In genomic region chr6:142701652-142702637, GRCm38 (mm10) we compare ENCODE assay signal across 8 mouse cellular contexts. TPM values are rescaled to one million over a fixed set of nuclear protein-coding genes. Genes with fewer than 3 reads are reported as not detected.
DNase-seq lines count a peak whose midpoint lies in the region; ATAC-seq and TF ChIP-seq lines count a peak whose summit lies in the region.

Abcc9 (minus strand) TSS chr6:142702315.

- H3K27me3 ChIP-seq in kidney, adult 2 months (replicated peaks; ENCODE audit: control insufficient read depth, insufficient read depth, low read length): no peaks in the 10 kb centered on the region
- H3K27me3 ChIP-seq in embryonic facial prominence, embryonic 14.5 days (replicated peaks; ENCODE audit: control insufficient read depth, insufficient read depth, low read length): no peaks in the 10 kb centered on the region
- H3K27me3 ChIP-seq in heart, embryonic 12.5 days (replicated peaks): no peaks in the 10 kb centered on the region
- H3K27me3 ChIP-seq in midbrain, embryonic 13.5 days: peaks cover 9% of the 10 kb centered on the region; the same call in 1 of the 2 replicates

- DNase-seq in kidney, adult 2 months: no peak
- no peak for DNase-seq in kidney, adult 9 months
- DNase-seq in embryonic facial prominence, embryonic 14.5 days (ENCODE audit: low spot score): peak; percentile 59
- DNase-seq in kidney, postnatal 10 days: peak; percentile 55
- DNase-seq in B cell, adult 2 months: no peak
- no peak for DNase-seq in yolk sac, embryonic 10.5 days (ENCODE audit: low spot score)

- no peaks in the 10 kb centered on the region for H3K4me1 ChIP-seq in kidney, adult 2 months (ENCODE audit: control insufficient read depth, insufficient read depth, low read length)
- peaks cover 12% of the 10 kb centered on the region; the same call in 1 of the 2 replicates for H3K4me1 ChIP-seq in embryonic facial prominence, embryonic 14.5 days (ENCODE audit: control insufficient read depth, insufficient read depth, low read length)
- peaks cover 43% of the 10 kb centered on the region for H3K4me1 ChIP-seq in heart, embryonic 12.5 days (replicated peaks)
- H3K4me1 ChIP-seq in midbrain, embryonic 13.5 days (replicated peaks): peaks cover 9% of the 10 kb centered on the region

- no peak for TF ChIP-seq POLR2A in kidney, adult 2 months (IDR thresholded peaks at IDR 0.05; ENCODE audit: low read depth, low read length)

- no peak for TF ChIP-seq CTCF in kidney, adult 2 months (conservative IDR thresholded peaks at IDR 0.05; ENCODE audit: insufficient read depth, insufficient read length, low read depth, low read length)

- ATAC-seq in embryonic facial prominence, embryonic 14.5 days (ENCODE audit: low read depth): peak; percentile 73
- peak; percentile 78 for ATAC-seq in heart, embryonic 12.5 days (ENCODE audit: insufficient number of reproducible peaks, low FRiP score)
- peak; percentile 67 for ATAC-seq in midbrain, embryonic 13.5 days

- H3K4me2 ChIP-seq in embryonic facial prominence, embryonic 14.5 days (ENCODE audit: low read depth, low read length): peak within 1 kb of the TSS; percentile 88
- peak within 1 kb of the TSS; percentile 79 for H3K4me2 ChIP-seq in heart, embryonic 12.5 days
- peak within 1 kb of the TSS; percentile 82 for H3K4me2 ChIP-seq in midbrain, embryonic 13.5 days (replicated peaks)

- H3K9me3 ChIP-seq in embryonic facial prominence, embryonic 14.5 days (ENCODE audit: control insufficient read depth, low read length): no peaks in the 10 kb centered on the region
- no peaks in the 10 kb centered on the region for H3K9me3 ChIP-seq in heart, embryonic 12.5 days (replicated peaks)
- H3K9me3 ChIP-seq in midbrain, embryonic 13.5 days: no peaks in the 10 kb centered on the region

- peak within 1 kb of the TSS; percentile 62 for H3K9ac ChIP-seq in embryonic facial prominence, embryonic 14.5 days (ENCODE audit: low read depth, low read length)
- H3K9ac ChIP-seq in heart, embryonic 12.5 days: peak within 1 kb of the TSS; percentile 80
- H3K9ac ChIP-seq in midbrain, embryonic 13.5 days (replicated peaks): peak within 1 kb of the TSS; percentile 63

- peak within 1 kb of the TSS; percentile 50 for H3K4me3 ChIP-seq in kidney, adult 2 months (ENCODE audit: insufficient read depth, low read depth, low read length)
- peak within 1 kb of the TSS; percentile 48 for H3K4me3 ChIP-seq in embryonic facial prominence, embryonic 14.5 days (ENCODE audit: low read depth, low read length)
- H3K4me3 ChIP-seq in heart, embryonic 12.5 days: peak within 1 kb of the TSS; percentile 58
- peak within 1 kb of the TSS; percentile 38 for H3K4me3 ChIP-seq in midbrain, embryonic 13.5 days (replicated peaks)

- no peaks in the 10 kb centered on the region for H3K36me3 ChIP-seq in kidney, adult 2 months (ENCODE audit: control insufficient read depth, insufficient read depth, low read length)
- H3K36me3 ChIP-seq in embryonic facial prominence, embryonic 14.5 days (ENCODE audit: control insufficient read depth, insufficient read depth, low read length): no peaks in the 10 kb centered on the region
- H3K36me3 ChIP-seq in heart, embryonic 12.5 days: peaks cover 6% of the 10 kb centered on the region
- no peaks in the 10 kb centered on the region for H3K36me3 ChIP-seq in midbrain, embryonic 13.5 days

- no peak within 1 kb of the TSS for H3K27ac ChIP-seq in kidney, adult 2 months (ENCODE audit: insufficient read depth, low read depth, low read length)
- peak within 1 kb of the TSS; percentile 46 for H3K27ac ChIP-seq in embryonic facial prominence, embryonic 14.5 days (replicated peaks; ENCODE audit: low read depth, low read length)
- H3K27ac ChIP-seq in heart, embryonic 12.5 days (ENCODE audit: poor library complexity, severe bottlenecking): peak within 1 kb of the TSS; percentile 88
- no peak within 1 kb of the TSS for H3K27ac ChIP-seq in midbrain, embryonic 13.5 days

- WGBS in kidney, adult 2 months: 11% methylated on average over 36 of the region's 36 CpGs
- WGBS in embryonic facial prominence, embryonic 14.5 days: 8% methylated on average over 32 of the region's 36 CpGs
- WGBS in heart, embryonic 12.5 days: 7% methylated on average over 36 of the region's 36 CpGs
- 8% methylated on average over 36 of the region's 36 CpGs for WGBS in midbrain, embryonic 13.5 days

RNA-seq across cellular contexts. Expression of gene Abcc9, which starts in this region (rescaled TPM):
- 4.1 and 5.3 TPM in 2 replicates for polyA plus RNA-seq in kidney, adult 2 months (2012; rRNA removed)
- polyA plus RNA-seq in embryonic facial prominence, embryonic 14.5 days (2014; fragmentation: Nextera tagmentation; extraction: Ambion mirVana): 7.7 and 7.9 TPM in 2 replicates
- polyA plus RNA-seq in heart, embryonic 12.5 days (2016; fragmentation: Nextera tagmentation; extraction: Ambion mirVana): 22.7 and 24.3 TPM in 2 replicates
- polyA plus RNA-seq in midbrain, embryonic 13.5 days (2015; fragmentation: Nextera tagmentation; extraction: Ambion mirVana): 2.7 and 3.1 TPM in 2 replicates

Comparison
In these comparisons a context has a peak if more than half of its experiments do, and no peak if none do; other contexts are left out.
1. DNase-seq: peak in embryonic facial prominence, embryonic 14.5 days (single experiment) and kidney, postnatal 10 days (single experiment); none in kidney, adult 2 months (single experiment), kidney, adult 9 months (single experiment), B cell, adult 2 months (0 of 2) and yolk sac, embryonic 10.5 days (single experiment).
2. H3K27ac ChIP-seq: peak in embryonic facial prominence, embryonic 14.5 days (single experiment) and heart, embryonic 12.5 days (single experiment); none in kidney, adult 2 months (single experiment) and midbrain, embryonic 13.5 days (single experiment).
3. Peak in every context shown above with its lines, with median percentiles within 50 percentile points of each other: H3K4me3 ChIP-seq, ATAC-seq, H3K4me2 ChIP-seq and H3K9ac ChIP-seq.